Mouse (Mus musculus) CH12.LX (cell line): Measurements from ENCODE around the gene Nos1ap. TPM values are rescaled to one million over a fixed set of nuclear protein-coding genes. Genes with fewer than 3 reads are reported as not detected.

ENCODE experiments used
- DNase-seq: peaks from one replicate; pipeline ENCODE4 v3.0.0-alpha.2; 2013; ENCODE audit errors: extremely low read depth
- H3K27ac ChIP-seq: 2 replicates; pipeline ENCODE4 v1.5.1; 2012; ENCODE audit warnings: low read depth, mild to moderate bottlenecking, control low read depth, moderate library complexity; ENCODE audit not compliant: insufficient read depth
- H3K27me3 ChIP-seq: replicated peaks from 2 replicates; pipeline ENCODE3; 2012; ENCODE audit warnings: inconsistent platforms
- H3K36me3 ChIP-seq, 2 experiments: replicated peaks in 1 of 2; 2 replicates each; pipeline versions ENCODE3 to v1.6.1; 2012; ENCODE audit warnings: inconsistent platforms in 1 of 2, low read length in 1 of 2, mild to moderate bottlenecking in 1 of 2, mixed read lengths in 1 of 2, moderate library complexity in 1 of 2; ENCODE audit not compliant: control insufficient read depth in 1 of 2, insufficient read depth in 1 of 2
- H3K4me1 ChIP-seq, 2 experiments: 2 replicates each; pipeline ENCODE4 v1.6.1; 2012; ENCODE audit warnings: inconsistent platforms in 1 of 2, moderate library complexity in 1 of 2; ENCODE audit not compliant: insufficient read depth in 2 of 2, control insufficient read depth in 1 of 2
- H3K4me2 ChIP-seq: 2 replicates; pipeline ENCODE4 v1.6.1; 2012; ENCODE audit warnings: low read depth, mild to moderate bottlenecking, control low read depth; ENCODE audit not compliant: poor library complexity, insufficient read depth, severe bottlenecking
- H3K4me3 ChIP-seq, 3 experiments: fragments of 150-350 bp in 1 of 3; sonication (generic) in 1 of 3; replicated peaks in 1 of 3; 2 replicates each; pipeline versions ENCODE3 to v1.5.1; 2011 to 2012; ENCODE audit warnings: low read depth in 2 of 3, low read length in 2 of 3, mild to moderate bottlenecking in 2 of 3, moderate library complexity in 2 of 3, control low read depth in 1 of 3, improper control_type of control experiment in 1 of 3, inconsistent platforms in 1 of 3, mixed read lengths in 1 of 3; ENCODE audit not compliant: poor library complexity in 1 of 3
- H3K79me2 ChIP-seq: replicated peaks from 2 replicates; pipeline ENCODE4 v1.6.1; 2012; ENCODE audit warnings: mild to moderate bottlenecking, moderate library complexity; ENCODE audit not compliant: control insufficient read depth, poor library complexity, insufficient read depth, severe bottlenecking; ENCODE audit errors: extremely low read depth
- H3K9ac ChIP-seq: 2 replicates; pipeline ENCODE4 v1.6.1; 2012; ENCODE audit warnings: low read depth, mild to moderate bottlenecking, control low read depth, moderate library complexity; ENCODE audit not compliant: insufficient read depth
- H3K9me3 ChIP-seq: replicated peaks from 2 replicates; pipeline ENCODE3; 2012; ENCODE audit warnings: low read length, inconsistent platforms, mixed read lengths
- BHLHE40 ChIP-seq: IDR thresholded peaks from 2 replicates; pipeline ENCODE4 v1.6.1; 2011; ENCODE audit warnings: mild to moderate bottlenecking, low read depth, low read length, improper control_type of control experiment
- CTCF ChIP-seq, 2 experiments: IDR thresholded peaks in 1 of 2; conservative IDR thresholded peaks in 1 of 2; 2 replicates each; pipeline ENCODE4 v1.5.1; 2011 to 2012; ENCODE audit warnings: low read depth in 2 of 2, low read length in 2 of 2, improper control_type of control experiment in 1 of 2, inconsistent platforms in 1 of 2, mild to moderate bottlenecking in 1 of 2, moderate library complexity in 1 of 2
- HCFC1 ChIP-seq: IDR thresholded peaks from 2 replicates; pipeline ENCODE4 v1.6.1; 2012; ENCODE audit warnings: low read depth, mild to moderate bottlenecking, inconsistent platforms, low read length, improper control_type of control experiment
- MAFK ChIP-seq: IDR thresholded peaks from 2 replicates; pipeline ENCODE4 v1.6.1; 2011; ENCODE audit warnings: low read length, improper control_type of control experiment; ENCODE audit not compliant: insufficient replicate concordance
- POLR2A ChIP-seq: IDR thresholded peaks from 2 replicates; pipeline ENCODE4 v1.6.1; 2011; ENCODE audit warnings: low read depth, mild to moderate bottlenecking, improper control_type of control experiment, low read length
- SIN3A ChIP-seq: IDR thresholded peaks from 2 replicates; pipeline ENCODE4 v1.6.1; 2012; ENCODE audit warnings: low read length, improper control_type of control experiment, inconsistent platforms
- SMC3 ChIP-seq: IDR thresholded peaks from 2 replicates; pipeline ENCODE4 v1.6.1; 2011; ENCODE audit warnings: low read depth, low read length, improper control_type of control experiment
- UBTF ChIP-seq: IDR thresholded peaks from 2 replicates; pipeline ENCODE4 v1.6.1; 2012; ENCODE audit warnings: low read depth, mild to moderate bottlenecking, inconsistent platforms, low read length, improper control_type of control experiment, moderate library complexity
- USF2 ChIP-seq: conservative IDR thresholded peaks from 2 replicates; pipeline ENCODE4 v1.6.1; 2011; ENCODE audit warnings: low read depth, low read length, improper control_type of control experiment
- ZMIZ1 ChIP-seq: IDR thresholded peaks from 2 replicates; pipeline ENCODE4 v1.6.1; 2012; ENCODE audit warnings: low read depth, mild to moderate bottlenecking, inconsistent platforms, low read length, improper control_type of control experiment
- dilution Hi-C: fragments of 300-500 bp; cut with MboI; formaldehyde crosslinking; loops from 2 replicates; pipeline ENCODE4 v1.14.3; 2020; ENCODE audit warnings: low sequenced_read_pairs; ENCODE audit not compliant: extremely low pct_unique_long_range_greater_than_20kb, extremely low pct_ligation_motif_present
- in situ Hi-C: fragments of 300-500 bp; cut with MboI; formaldehyde crosslinking; loops from 3 replicates; pipeline ENCODE4 v1.14.3; 2019; ENCODE audit warnings: low sequenced_read_pairs, low pct_ligation_motif_present, low pct_unique_long_range_greater_than_20kb, mixed read lengths
- polyA plus RNA-seq: library from polyadenylated mRNA; unstranded; fragments of >175 nt; gene quantifications from 2 replicates; pipeline ENCODE4 v1.2.1, GENCODE M21; 2012; ENCODE audit warnings: low read depth; ENCODE audit not compliant: insufficient read length
- total RNA-seq, 2 experiments: library from RNA; depleted of rRNA; stranded (reverse); fragments of 300-350 nt in 1 of 2; fragments of >200 nt in 1 of 2; gene quantifications; 2 replicates each; pipeline ENCODE4 v1.2.3; 2012 to 2014

Gene Nos1ap
- total and polyA plus RNA-seq, 3 experiments, result not detected

DNA sequence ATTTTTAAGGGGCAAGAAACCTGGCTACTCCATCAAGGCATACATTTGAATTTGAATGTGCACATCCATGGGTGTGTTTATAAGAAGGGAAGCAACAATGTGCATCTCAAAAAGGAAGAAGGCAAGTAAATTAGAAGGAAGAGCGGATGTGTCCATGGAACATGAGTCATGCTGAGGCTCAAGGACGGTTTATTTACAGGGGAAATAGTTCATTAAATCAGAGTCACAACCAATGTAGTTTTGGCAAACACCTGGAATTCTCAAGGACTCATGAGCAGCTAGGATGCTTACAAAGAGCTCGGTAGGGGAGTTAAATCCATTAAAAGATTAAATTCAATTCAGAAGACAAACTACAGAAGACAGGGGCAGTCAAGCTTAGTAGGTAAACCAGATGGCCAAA lies 169.7 kb downstream of the Nos1ap start:
- dilution Hi-C loops, result no loop called here
- in situ Hi-C loops, result no loop called here

DNA sequence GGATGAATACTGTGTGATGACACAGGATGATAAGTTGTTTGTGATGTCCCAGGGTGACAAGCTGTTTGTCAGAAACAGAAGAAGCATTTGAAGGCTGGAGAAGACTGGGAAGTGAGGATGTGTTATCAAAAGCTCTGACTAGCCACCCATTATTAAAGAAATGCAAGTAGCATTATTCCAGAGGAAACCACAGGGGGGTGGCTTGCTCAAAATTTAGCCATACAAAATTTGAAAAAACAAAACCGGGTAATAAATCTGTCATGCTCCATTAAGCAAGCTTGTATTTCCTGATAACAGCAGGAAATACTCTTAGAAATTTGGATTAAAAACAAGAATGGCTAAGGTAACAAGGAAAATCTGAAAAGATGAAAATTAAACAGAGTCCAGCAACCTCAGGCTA lies 171.5 kb downstream of the Nos1ap start:
- in situ Hi-C loops (no loop called here), dilution Hi-C loops (no loop called here)
- no peak for DNase-seq
- H3K27ac ChIP-seq, result no peak overlapping the region
- no peak overlapping the region for H3K4me2 ChIP-seq
- H3K4me3 ChIP-seq, result no peak overlapping the region
- H3K4me1 ChIP-seq, result no peaks in the 10 kb centered on the region
- no peaks in the 10 kb centered on the region for H3K36me3 ChIP-seq
- TF ChIP-seq BHLHE40 (no peak), HCFC1 (no peak), UBTF (no peak)
- H3K9me3 ChIP-seq, result no peaks in the 10 kb centered on the region
- peaks cover 2% of the 10 kb centered on the region for H3K27me3 ChIP-seq
- H3K79me2 ChIP-seq, result no peaks in the 10 kb centered on the region
- no peak overlapping the region for H3K9ac ChIP-seq

More for the DNA sequence above, 169.7 kb downstream of the Nos1ap start:
- no peak for DNase-seq
- Histone ChIP-seq H3K4me3 (no peak overlapping the region), H3K4me1 (no peaks in the 10 kb centered on the region), H3K79me2 (no peaks in the 10 kb centered on the region), H3K27me3 (peaks cover 2% of the 10 kb centered on the region), H3K27ac (no peak overlapping the region), H3K4me2 (no peak overlapping the region), H3K9ac (no peak overlapping the region), H3K36me3 (no peaks in the 10 kb centered on the region), H3K9me3 (no peaks in the 10 kb centered on the region)
- TF ChIP-seq SIN3A (no peak), POLR2A (no peak), USF2 (no peak), ZMIZ1 (no peak), SMC3 (no peak), HCFC1 (no peak)

DNA sequence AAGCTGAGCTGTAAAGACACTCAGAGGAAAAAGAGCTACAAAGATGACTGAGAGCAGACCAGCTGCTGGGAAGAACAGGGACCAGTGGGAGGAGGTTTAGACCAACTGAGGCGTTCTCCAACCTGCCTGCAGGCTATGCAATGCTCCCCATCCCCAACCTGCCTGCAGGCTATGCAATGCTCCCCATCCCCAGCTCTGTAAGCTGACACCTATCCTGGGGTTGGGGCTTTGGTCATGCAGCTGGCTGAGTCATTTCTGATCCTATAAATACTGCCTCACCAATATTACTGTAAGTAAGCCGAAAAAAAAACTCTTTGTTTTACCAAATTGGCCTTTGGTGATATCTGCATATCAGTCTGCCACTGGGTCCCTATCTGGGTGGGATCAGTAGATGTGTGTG lies 172.7 kb downstream of the Nos1ap start:
- no peak overlapping the region for H3K9ac ChIP-seq
- no peak overlapping the region for H3K4me2 ChIP-seq
- no peak overlapping the region for H3K27ac ChIP-seq
- in situ Hi-C loops, result no loop called here
- H3K36me3 ChIP-seq, result no peaks in the 10 kb centered on the region
- TF ChIP-seq MAFK (no peak), CTCF (conservative IDR thresholded peaks at IDR 0.05 in 1 of 2, IDR thresholded peaks at IDR 0.05 in 1 of 2; ENCODE audit: low read depth in 2 of 2, low read length in 2 of 2) (no peak), BHLHE40 (no peak)
- no peaks in the 10 kb centered on the region for H3K4me1 ChIP-seq
- H3K9me3 ChIP-seq, result no peaks in the 10 kb centered on the region
- DNase-seq, result no peak
- H3K27me3 ChIP-seq, result peaks cover 2% of the 10 kb centered on the region
- no peaks in the 10 kb centered on the region for H3K79me2 ChIP-seq
- no peak overlapping the region for H3K4me3 ChIP-seq
- dilution Hi-C loops, result no loop called here
